Mouse (Mus musculus): ENCODE results near the gene Wfdc17.

- TF ChIP-seq CTCF (IDR thresholded peaks at IDR 0.05; ENCODE audit: low read depth, low read length) (no peak), POLR2A (IDR thresholded peaks at IDR 0.05; ENCODE audit: insufficient read depth, low read length) (no peak), EP300 (IDR thresholded peaks at IDR 0.05; ENCODE audit: insufficient read depth, low read depth, low read length) (no peak)
Observed at GRCm38 (mm10) chr11:83662204-83662603, 41.6 kb upstream of the Wfdc17 start, which contains the start of gene Ccl4.

All from ES-Bruce4 (cell line).